Mouse (Mus musculus) left cerebral cortex, adult 18-20 months (tissue): ENCODE measurements around the gene Sh2d6. TPM values are rescaled to one million over a fixed set of nuclear protein-coding genes. Genes with fewer than 3 reads are reported as not detected.

Experiments used
- total RNA-seq, 2 experiments: library from RNA; stranded (reverse); gene quantifications; 2 replicates each; pipeline ENCODE4 v1.2.3; 2021

Sh2d6 gene
- total RNA-seq, 2 experiments from 2014 or later, result 0.56 to 0.61 TPM

Other genes with a start within 250 kb of the Sh2d6 start
- not detected for gene Sftpb, start 217.1 kb downstream of the Sh2d6 start, total RNA-seq
- 10 to 100 TPM; 32.6 to 33.6 TPM for gene Usp39, start 176.5 kb downstream of the Sh2d6 start, total RNA-seq
- 10 to 100 TPM; 17.1 to 17.7 TPM for gene 0610030E20Rik, start 174.4 kb downstream of the Sh2d6 start, total RNA-seq
- 10 to 100 TPM in 1 of 2 experiments, 1 to 10 TPM in 1; 6.8 to 11.0 TPM for gene Tmem150a, start 166.3 kb downstream of the Sh2d6 start, total RNA-seq
- gene Rnf181, start 154.8 kb downstream of the Sh2d6 start, total RNA-seq, result 10 to 100 TPM; 78.9 to 81.5 TPM
- gene Vamp5, start 141.2 kb downstream of the Sh2d6 start, total RNA-seq, result 1 to 10 TPM; 6.1 to 7.0 TPM
- gene Vamp8, start 131.0 kb downstream of the Sh2d6 start, total RNA-seq, result 10 to 100 TPM; 12.6 to 14.0 TPM
- 10 to 100 TPM; 21.7 to 24.4 TPM for gene Ggcx, start 107.4 kb downstream of the Sh2d6 start, total RNA-seq
- 100 to 1,000 TPM; 172 to 199 TPM for gene Mat2a, start 82.1 kb downstream of the Sh2d6 start, total RNA-seq
- gene Capg, start 22.7 kb upstream of the Sh2d6 start, total RNA-seq, result 1 to 10 TPM; 1.8 to 4.2 TPM
- 10 to 100 TPM; 22.6 to 23.1 TPM for gene Elmod3, start 76.7 kb upstream of the Sh2d6 start, total RNA-seq
- 10 to 100 TPM; 50.1 to 60.4 TPM for gene Retsat, start 76.8 kb upstream of the Sh2d6 start, total RNA-seq
- gene Tgoln1, start 95.3 kb upstream of the Sh2d6 start, total RNA-seq, result 100 to 1,000 TPM in 1 of 2 experiments, 10 to 100 TPM in 1; 97.3 to 102 TPM